Mouse (Mus musculus): ENCODE results near the gene Lin7c. TPM values are rescaled to one million over a fixed set of nuclear protein-coding genes. Genes with fewer than 3 reads are reported as not detected.
"Not testable (repeated sequence)": the region's sequence is repeated elsewhere in the genome, so short reads cannot be mapped to it uniquely, and the experiment has no call there.

Lin7c gene
- total RNA-seq (2021) = 10 to 100 TPM; 41.6 to 43.3 TPM

DNA sequence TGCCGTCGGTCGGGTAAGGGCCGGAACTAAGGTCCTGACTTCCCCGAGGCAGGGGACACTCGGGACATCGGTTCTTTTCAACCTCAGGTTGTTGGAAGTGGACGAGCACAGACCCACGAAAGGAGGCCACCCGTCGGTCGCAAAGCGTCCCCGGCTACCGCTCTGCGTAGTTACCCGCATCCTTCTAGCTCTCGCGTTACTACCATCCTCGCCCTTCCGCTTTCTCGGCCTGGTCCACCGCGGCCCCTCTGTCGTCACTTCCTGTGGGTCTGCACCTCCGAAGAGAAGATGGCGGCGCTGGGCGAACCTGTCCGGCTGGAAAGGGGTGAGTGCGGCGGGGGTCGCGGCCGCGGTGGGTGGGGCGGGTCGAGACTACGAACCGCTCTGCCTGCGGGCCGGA is at the start of gene Lin7c:
Gene Lin7c (plus strand): TSS at position 257 of the 400 bp plus-strand sequence.
- DNase-seq (ENCODE audit: low spot score) = peak; percentile 90
- intact Hi-C loops (cut with DNase I) = loop anchor here (5.0 kb wide), 1 partner anchor 153 kb away; no protein-coding TSS in a partner anchor

DNA sequence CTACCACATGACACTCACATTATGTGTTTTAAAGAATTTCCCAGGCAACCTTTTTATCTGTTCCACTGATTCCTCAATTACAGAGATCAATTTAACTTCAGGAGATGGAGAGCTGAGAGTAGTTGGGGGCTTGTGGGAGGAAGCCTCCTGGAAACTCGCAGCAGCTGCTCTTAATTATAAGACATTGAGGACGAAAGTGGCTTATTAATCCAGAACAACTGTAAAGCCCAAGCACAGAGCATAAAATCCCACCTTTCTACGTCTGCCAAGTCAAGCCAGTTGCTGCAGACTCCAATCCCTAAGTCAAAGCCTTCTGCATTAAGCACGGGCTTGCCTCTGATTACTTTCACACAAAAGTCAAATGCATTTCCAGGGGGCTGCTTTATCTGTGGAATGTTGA is 44.3 kb upstream of the Lin7c start:
- intact Hi-C loops (cut with DNase I) = no loop called here
- DNase-seq (ENCODE audit: low spot score) = no peak

- DNase-seq (ENCODE audit: low spot score) = no peak
- intact Hi-C loops (cut with DNase I) = no loop called here
Measured at GRCm38 (mm10) chr2:109848305-109848704, 42.3 kb upstream of the Lin7c start.

GRCm38 (mm10) chr2:109848715-109849114 is 41.9 kb upstream of the Lin7c start:
- intact Hi-C loops (cut with DNase I) = no loop called here
- DNase-seq (ENCODE audit: low spot score) = no peak

DNA sequence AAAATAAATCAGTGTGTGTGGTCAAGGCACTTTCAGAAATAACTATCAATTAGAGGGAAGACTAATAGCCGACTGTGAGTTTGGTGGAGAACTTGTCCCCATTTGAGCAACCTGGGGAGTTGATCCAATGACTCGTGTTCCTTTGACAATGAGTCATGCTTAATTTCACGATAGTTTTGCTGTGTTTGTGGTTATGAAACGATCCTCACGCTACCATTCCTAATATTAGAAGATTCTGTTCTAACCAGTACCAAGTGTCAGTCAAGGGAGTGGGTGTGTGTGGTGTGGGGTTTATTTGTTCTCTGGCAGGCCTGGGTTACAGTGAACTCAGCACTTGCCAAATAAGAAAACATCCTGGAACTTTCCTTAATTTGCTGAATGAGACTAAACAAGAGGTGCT is 35.1 kb upstream of the Lin7c start:
- intact Hi-C loops (cut with DNase I) = no loop called here

GRCm38 (mm10) chr2:109859671-109860070 is 31.0 kb upstream of the Lin7c start:
- no peak for DNase-seq (ENCODE audit: low spot score)
- intact Hi-C loops (cut with DNase I) = no loop called here

More for the DNA sequence above, 35.1 kb upstream of the Lin7c start:
- DNase-seq (ENCODE audit: low spot score) = no peak

DNA sequence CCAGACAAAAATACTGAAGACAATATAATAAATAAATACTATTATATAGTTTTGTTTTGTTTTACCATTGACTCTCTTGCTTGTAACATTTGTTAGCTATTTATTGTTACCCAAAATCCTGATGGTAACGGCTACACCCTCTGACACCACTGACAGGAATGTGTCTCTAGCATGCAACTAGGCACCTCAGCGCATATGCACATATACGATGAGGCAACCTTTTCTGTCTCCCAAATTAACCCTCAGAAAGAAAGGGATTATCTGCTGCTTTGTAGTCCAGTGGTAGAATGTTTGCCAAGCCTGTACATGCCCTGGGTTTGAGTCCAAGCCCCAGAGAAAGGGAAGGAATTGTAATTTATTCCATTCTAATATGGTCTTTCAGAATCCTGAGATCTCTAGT is 29.8 kb upstream of the Lin7c start:
- no peak for DNase-seq (ENCODE audit: low spot score)
- intact Hi-C loops (cut with DNase I) = no loop called here

GRCm38 (mm10) chr2:109879429-109879828 is 11.2 kb upstream of the Lin7c start:
- intact Hi-C loops (cut with DNase I); DNase-seq (ENCODE audit: low spot score): not testable (repeated sequence)

DNA sequence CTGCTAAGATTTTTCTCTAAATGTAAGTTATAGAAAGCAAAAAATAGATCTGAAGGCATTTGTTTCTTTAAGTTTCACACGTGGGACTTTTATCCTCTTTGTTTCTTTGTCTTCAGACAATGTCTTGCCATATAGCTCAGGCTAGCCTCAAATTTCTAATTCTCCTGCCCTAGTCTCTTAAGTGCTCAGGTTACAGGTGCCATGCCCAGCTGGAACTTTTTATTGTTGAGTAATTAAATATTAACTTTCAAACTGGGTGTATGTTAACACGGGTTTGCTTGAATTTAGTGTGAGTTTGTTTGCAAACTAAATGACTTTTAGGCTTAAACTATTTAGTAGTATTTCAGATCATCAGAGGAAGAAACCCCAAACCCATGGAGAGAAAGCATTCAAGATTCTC is 9.5 kb upstream of the Lin7c start:
- intact Hi-C loops (cut with DNase I) = loop anchor here (10.0 kb wide), 1 partner anchor 186 kb away; no protein-coding TSS in a partner anchor
- no peak for DNase-seq (ENCODE audit: low spot score)

- no peak for DNase-seq (ENCODE audit: low spot score)
- intact Hi-C loops (cut with DNase I) = loop anchor here (10.0 kb wide), 1 partner anchor 187 kb away; no protein-coding TSS in a partner anchor
Measured at GRCm38 (mm10) chr2:109881625-109882024, 9.0 kb upstream of the Lin7c start.

DNA sequence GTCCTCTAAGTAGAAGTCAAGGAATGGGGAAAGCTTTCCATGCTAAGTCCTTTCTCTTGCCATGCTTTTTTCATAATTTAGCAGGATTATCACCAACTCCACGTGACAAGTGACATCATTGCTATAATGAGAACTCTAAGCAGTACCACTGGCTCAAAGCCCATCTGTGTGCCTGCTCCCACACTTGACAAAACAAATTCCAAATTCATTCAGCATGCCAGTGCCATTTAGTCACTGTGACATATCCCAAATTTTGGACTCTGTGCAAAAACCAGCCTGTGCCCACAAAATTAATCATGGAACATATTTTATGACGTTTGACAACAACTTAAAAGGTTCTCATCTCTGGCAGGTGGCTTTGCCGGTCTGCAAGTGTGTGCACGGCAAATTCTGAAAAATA is 6.5 kb upstream of the Lin7c start:
- no peak for DNase-seq (ENCODE audit: low spot score)
- intact Hi-C loops (cut with DNase I) = loop anchor here (10.0 kb wide), 1 partner anchor 189 kb away; no protein-coding TSS in a partner anchor

- DNase-seq (ENCODE audit: low spot score) = no peak
- intact Hi-C loops (cut with DNase I) = loop anchor here (10.0 kb wide), 1 partner anchor 190 kb away; no protein-coding TSS in a partner anchor
Measured at GRCm38 (mm10) chr2:109884507-109884906, 6.1 kb upstream of the Lin7c start.

DNA sequence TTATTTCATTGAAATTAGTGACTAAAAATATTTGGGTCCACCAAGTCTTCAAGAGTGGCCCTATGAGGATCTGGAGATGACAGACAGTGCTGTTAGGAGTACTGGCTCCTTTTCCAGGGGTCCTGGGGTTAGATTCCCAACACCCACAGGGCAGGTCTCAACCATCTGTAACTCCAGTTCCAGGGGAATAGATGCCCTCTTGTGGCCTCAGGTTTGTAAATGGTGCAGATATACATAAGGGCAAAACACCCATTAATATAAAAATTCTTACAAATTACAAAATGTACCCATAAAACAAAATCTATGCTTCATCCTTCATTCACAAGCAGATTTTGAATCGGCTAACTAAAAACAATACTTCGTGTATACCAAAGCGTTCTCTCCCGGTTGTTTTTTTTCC is 585 bp upstream of the Lin7c start:
- intact Hi-C loops (cut with DNase I) = loop anchor here (5.0 kb wide), 1 partner anchor 153 kb away; no protein-coding TSS in a partner anchor
- DNase-seq (ENCODE audit: low spot score) = no peak

GRCm38 (mm10) chr2:109891031-109891430 is 378 bp downstream of the Lin7c start:
- intact Hi-C loops (cut with DNase I) = loop anchor here (5.0 kb wide), 1 partner anchor 154 kb away; no protein-coding TSS in a partner anchor

DNA sequence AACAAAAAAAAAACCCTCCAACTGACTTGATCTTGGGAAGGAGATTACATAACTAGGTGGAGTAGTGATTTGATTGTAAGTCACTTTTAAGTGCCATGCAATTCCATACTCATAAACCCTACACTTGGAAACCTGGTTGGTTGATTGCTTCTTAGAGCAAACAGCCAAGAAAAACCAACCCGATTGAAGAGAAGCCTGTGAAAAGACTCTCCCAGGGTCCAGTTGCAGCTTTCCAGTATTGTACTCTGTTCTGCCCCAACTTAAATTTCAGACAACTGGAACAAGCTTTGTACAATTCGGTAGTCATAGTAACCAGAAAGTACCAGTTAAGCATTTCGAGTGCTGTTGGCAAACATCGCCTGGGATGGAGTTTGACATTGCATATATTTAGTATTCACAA is 818 bp downstream of the Lin7c start:
- no peak for DNase-seq (ENCODE audit: low spot score)
- intact Hi-C loops (cut with DNase I) = loop anchor here (5.0 kb wide), 1 partner anchor 154 kb away; no protein-coding TSS in a partner anchor

More at GRCm38 (mm10) chr2:109891031-109891430, 378 bp downstream of the Lin7c start:
- no peak for DNase-seq (ENCODE audit: low spot score)

- intact Hi-C loops (cut with DNase I) = no loop called here
- no peak for DNase-seq (ENCODE audit: low spot score)
Measured at GRCm38 (mm10) chr2:109896311-109896710, 5.7 kb downstream of the Lin7c start.

- no peak for DNase-seq (ENCODE audit: low spot score)
- intact Hi-C loops (cut with DNase I) = loop anchor here (5.0 kb wide), 1 partner anchor 159 kb away; no protein-coding TSS in a partner anchor
Measured at GRCm38 (mm10) chr2:109902869-109903268, 12.2 kb downstream of the Lin7c start.

- peak; percentile 59 for DNase-seq (ENCODE audit: low spot score)
- intact Hi-C loops (cut with DNase I) = loop anchor here (1.0 to 5.0 kb wide), 3 partner anchors 158 to 661 kb away; no protein-coding TSS in a partner anchor
Measured at GRCm38 (mm10) chr2:109904171-109904821, 13.6 kb downstream of the Lin7c start.

- intact Hi-C loops (cut with DNase I) = no loop called here
- DNase-seq (ENCODE audit: low spot score) = no peak
Measured at GRCm38 (mm10) chr2:109909122-109909521, 18.5 kb downstream of the Lin7c start.

DNA sequence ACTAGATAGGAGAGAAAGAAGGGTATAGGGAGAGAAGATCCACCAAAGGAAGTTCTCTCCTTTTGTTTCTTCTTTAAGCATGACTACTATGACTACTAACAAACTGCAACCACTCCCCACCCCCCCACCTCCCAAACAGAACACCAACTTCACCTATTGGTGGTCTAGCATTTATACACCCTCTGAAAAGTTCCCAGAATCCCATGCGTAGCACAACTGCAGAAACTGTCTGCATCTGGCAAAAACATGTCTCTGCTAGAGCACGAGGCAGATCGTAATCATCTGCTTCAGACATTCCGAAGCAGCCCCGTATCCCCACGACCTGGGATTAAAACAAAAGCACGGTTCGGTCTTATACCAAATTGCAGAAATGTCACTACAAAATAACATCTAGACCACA is 21.6 kb downstream of the Lin7c start:
- intact Hi-C loops (cut with DNase I) = no loop called here
- DNase-seq (ENCODE audit: low spot score) = no peak

DNA sequence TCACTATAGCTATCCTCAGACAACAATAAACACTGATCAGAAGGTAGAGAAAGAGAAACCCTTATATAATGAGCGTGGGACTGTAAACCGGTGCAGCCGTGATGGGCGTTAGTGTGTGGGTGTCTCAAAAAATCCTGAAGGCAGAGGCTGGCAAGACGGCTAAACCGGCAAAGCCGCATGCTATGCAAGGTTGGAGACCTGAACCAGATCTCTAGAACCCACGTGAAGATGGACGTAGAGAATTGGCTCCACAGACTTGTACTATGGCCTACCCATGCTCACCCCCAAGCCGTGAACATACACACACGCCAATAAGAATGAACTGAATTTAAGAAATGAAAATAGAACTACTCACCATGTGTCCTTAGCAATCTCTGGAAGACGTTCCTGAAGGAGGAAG is 22.1 kb downstream of the Lin7c start:
- DNase-seq (ENCODE audit: low spot score) = no peak
- intact Hi-C loops (cut with DNase I) = no loop called here

Data from heart, postnatal 25 days (tissue).